Mouse (Mus musculus) frontal cortex, postnatal 36 days (tissue): ENCODE measurements at regions not wholly inside any gene's neighbourhood (a gene's known extent, or its start where the extent isn't known, plus 50 kb on each side); places are given as distances from the start of the nearest gene placed in this dataset.

Experiments used
- DNase-seq, 2 experiments: peaks; one replicate each; pipeline ENCODE4 v3.0.0; 2022; ENCODE audit warnings: low spot score in 2 of 2

- peak in 1 of 2 experiments; percentile 44 for DNase-seq
Measured at GRCm38 (mm10) chr1:65981665-65982064, 55.3 kb downstream of the Crygf start.

- no peak for DNase-seq
Measured at GRCm38 (mm10) chr1:66000398-66000797, 74.1 kb downstream of the Crygf start.

GRCm38 (mm10) chr1:66003897-66004660, 77.8 kb downstream of the Crygf start:
- DNase-seq: no peak
